Mouse (Mus musculus) heart, embryonic 13.5 days (tissue): ENCODE measurements around the gene Prdx4. TPM values are rescaled to one million over a fixed set of nuclear protein-coding genes. Genes with fewer than 3 reads are reported as not detected.
A peak's percentile ranks its signal among the peaks of the same experiment; 100 is the strongest.
"Not testable (repeated sequence)": the region's sequence is repeated elsewhere in the genome, so short reads cannot be mapped to it uniquely, and the experiment has no call there.

Experiments used
- ATAC-seq: fragments of 200-750 bp; cut with Nextera tagmentation; 2 replicates; pipeline ENCODE4 v1.8.0; 2017; ENCODE audit warnings: moderate TSS enrichment; ENCODE audit not compliant: insufficient number of reproducible peaks, low FRiP score, low TSS enrichment; ENCODE audit errors: extremely low read depth
- H3K27ac ChIP-seq: fragments of 300-500 bp; sonication (generic); replicated peaks from 2 replicates; pipeline ENCODE4 v1.5.1; 2015; ENCODE audit warnings: moderate library complexity, mild to moderate bottlenecking, inconsistent platforms
- H3K27me3 ChIP-seq: fragments of 300-500 bp; sonication (generic); replicated peaks from 2 replicates; pipeline ENCODE4 v1.6.1; 2015; ENCODE audit warnings: mild to moderate bottlenecking, inconsistent platforms
- H3K36me3 ChIP-seq: fragments of 300-500 bp; sonication (generic); 2 replicates; pipeline ENCODE4 v1.6.1; 2015; ENCODE audit warnings: mild to moderate bottlenecking, inconsistent platforms
- H3K4me1 ChIP-seq: fragments of 300-500 bp; sonication (generic); 2 replicates; pipeline ENCODE4 v1.6.1; 2015; ENCODE audit warnings: inconsistent platforms
- H3K4me2 ChIP-seq: fragments of 300-500 bp; sonication (generic); 2 replicates; pipeline ENCODE4 v1.6.1; 2015; ENCODE audit warnings: inconsistent platforms, mild to moderate bottlenecking, moderate library complexity
- H3K4me3 ChIP-seq: fragments of 300-500 bp; sonication (generic); 2 replicates; pipeline ENCODE4 v1.5.1; 2015; ENCODE audit warnings: moderate library complexity, mild to moderate bottlenecking, inconsistent platforms
- H3K9ac ChIP-seq: fragments of 300-500 bp; sonication (generic); 2 replicates; pipeline ENCODE4 v1.6.1; 2015; ENCODE audit warnings: inconsistent platforms, mild to moderate bottlenecking, moderate library complexity
- H3K9me3 ChIP-seq: fragments of 300-500 bp; sonication (generic); 2 replicates; pipeline ENCODE4 v1.6.1; 2016; ENCODE audit warnings: inconsistent platforms
- WGBS: fragments of 180-500 bp; shearing (Covaris S2); methylation state at CpG from one replicate; pipeline ENCODE4 v1.1.7; 2015; ENCODE audit warnings: mixed read lengths; 5-methylcytosine and 5-hydroxymethylcytosine counted together
- polyA plus RNA-seq: library from polyadenylated mRNA; unstranded; fragments of >200 nt; fragmentation: Nextera tagmentation; extraction: Ambion mirVana; gene quantifications from 2 replicates; pipeline ENCODE4 v1.2.1, GENCODE M21; 2015

The Prdx4 gene
- polyA plus RNA-seq, result 262 and 296 TPM in 2 replicates

DNA sequence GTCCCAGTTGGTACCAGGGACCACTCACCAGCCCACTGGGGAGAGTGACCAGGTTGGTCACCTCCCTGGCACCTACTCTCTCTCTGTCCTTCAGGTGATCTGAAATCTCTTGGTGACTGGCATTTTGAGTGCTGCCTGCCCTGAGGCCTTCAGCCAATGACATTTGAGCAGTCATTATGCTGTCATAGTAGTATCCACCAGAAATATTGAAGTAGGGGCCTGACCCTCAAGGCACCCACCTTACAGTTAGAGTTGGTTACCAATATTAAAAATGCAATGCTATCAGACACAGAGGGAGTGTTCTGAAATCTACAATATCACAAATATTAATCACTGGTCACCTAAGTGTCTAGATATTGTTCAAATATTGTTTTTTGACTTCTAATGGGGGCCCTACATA, at the start of gene Prdx4:
Gene Prdx4 (minus strand): TSS at position 101 of the 400 bp plus-strand sequence.
- no peak for ATAC-seq
- Histone ChIP-seq H3K36me3 (no peaks in the 10 kb centered on the region), H3K4me1 (no peaks in the 10 kb centered on the region), H3K4me3 (no peak within 1 kb of the TSS), H3K9ac (no peak within 1 kb of the TSS), H3K27me3 (no peaks in the 10 kb centered on the region), H3K4me2 (no peak within 1 kb of the TSS), H3K9me3 (no peaks in the 10 kb centered on the region), H3K27ac (no peak within 1 kb of the TSS)

DNA sequence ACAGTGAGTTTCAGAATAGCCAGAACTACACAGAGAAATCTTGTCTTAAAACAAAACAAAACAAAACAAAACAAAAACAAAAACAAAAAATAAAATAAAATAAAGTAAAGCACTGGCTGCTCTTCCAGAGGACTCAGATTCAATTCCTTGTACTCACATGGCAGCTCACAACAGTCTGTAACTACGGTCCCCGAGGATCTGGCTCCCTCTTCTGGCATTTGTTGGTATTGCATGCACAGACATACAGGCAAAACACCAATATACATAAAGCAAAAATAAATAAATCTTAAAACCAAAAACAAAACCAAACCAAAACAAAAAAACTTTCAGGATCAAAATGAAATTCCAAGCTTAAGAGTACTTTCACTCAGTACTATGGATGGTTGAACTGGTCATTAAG, 36.0 kb upstream of the Prdx4 start:
- WGBS, result 26% methylated on average over 2 of the region's 2 CpGs
- no peaks in the 10 kb centered on the region for H3K36me3 ChIP-seq
- no peak overlapping the region for H3K27ac ChIP-seq
- no peak overlapping the region for H3K4me2 ChIP-seq
- H3K4me3 ChIP-seq, result no peak overlapping the region
- no peaks in the 10 kb centered on the region for H3K9me3 ChIP-seq
- H3K9ac ChIP-seq, result no peak overlapping the region
- no peak for ATAC-seq
- no peaks in the 10 kb centered on the region for H3K27me3 ChIP-seq
- H3K4me1 ChIP-seq, result no peaks in the 10 kb centered on the region

DNA sequence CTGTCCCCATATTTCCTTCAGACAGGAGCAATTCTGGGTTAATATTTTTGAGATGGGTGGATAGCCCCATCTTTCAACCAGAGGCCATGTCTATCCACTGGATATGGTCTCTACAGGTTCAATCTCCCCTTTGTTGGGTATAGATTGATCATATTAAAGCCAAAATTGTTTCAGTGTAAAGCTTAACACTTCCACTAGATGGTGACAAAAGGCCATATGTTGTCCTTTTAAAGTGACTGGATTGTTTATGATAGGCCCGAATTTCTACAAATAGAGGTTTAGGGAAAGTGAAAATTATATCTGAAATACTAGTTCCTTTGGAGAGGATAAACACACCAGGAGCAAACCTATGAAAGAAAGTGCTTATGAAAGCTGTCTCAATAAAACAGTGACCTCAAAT, 34.9 kb upstream of the Prdx4 start:
- Histone ChIP-seq H3K4me1 (no peaks in the 10 kb centered on the region), H3K9ac (no peak overlapping the region), H3K9me3 (no peaks in the 10 kb centered on the region), H3K27ac (no peak overlapping the region), H3K4me3 (no peak overlapping the region), H3K36me3 (no peaks in the 10 kb centered on the region), H3K27me3 (no peaks in the 10 kb centered on the region), H3K4me2 (no peak overlapping the region)
- WGBS, result 38% methylated on average over 1 of the region's 1 CpGs
- no peak for ATAC-seq

DNA sequence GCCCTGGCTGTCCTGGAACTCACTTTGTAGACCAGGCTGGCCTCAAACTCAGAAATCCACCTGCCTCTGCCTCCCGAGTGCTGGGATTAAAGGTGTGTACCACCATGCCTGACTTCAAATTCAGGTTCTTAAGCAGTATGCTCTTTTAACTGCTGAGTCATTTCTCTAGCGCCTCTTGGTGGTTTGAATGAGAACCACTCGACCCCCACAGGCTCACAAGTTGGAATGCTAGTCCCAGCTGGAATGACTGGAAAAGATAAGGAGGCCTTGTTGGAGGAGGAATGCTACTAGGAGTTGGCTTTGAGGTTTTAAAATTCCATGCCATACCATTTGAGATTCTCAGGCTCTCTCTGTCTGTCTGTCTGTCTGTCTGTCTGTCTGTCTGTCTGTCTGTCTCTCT, 29.6 kb upstream of the Prdx4 start:
- not testable (repeated sequence) for H3K36me3 ChIP-seq, ATAC-seq, H3K4me1 ChIP-seq, H3K9me3 ChIP-seq, H3K4me2 ChIP-seq, H3K27ac ChIP-seq, H3K9ac ChIP-seq, H3K4me3 ChIP-seq, H3K27me3 ChIP-seq
- 43% methylated on average over 3 of the region's 3 CpGs for WGBS

DNA sequence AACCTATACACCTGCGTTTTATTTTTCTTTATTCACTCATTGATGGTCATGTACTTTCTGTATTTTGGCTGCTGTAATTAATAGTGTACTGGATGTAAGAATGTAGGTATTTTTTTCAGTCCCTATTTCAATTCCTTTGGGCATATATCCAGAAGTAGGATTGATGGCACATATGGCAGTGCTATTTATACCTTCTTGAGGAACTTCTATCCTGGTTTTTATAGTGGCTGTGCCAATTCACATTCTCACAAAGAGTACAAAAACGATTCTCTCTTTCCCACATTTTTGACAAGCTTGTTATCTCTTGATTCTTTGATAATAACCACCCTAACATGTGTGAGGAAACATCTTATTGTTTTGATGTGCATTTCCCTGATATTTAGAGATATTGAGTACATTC, 24.5 kb upstream of the Prdx4 start:
- no peak overlapping the region for H3K27ac ChIP-seq
- H3K9me3 ChIP-seq, result no peaks in the 10 kb centered on the region
- WGBS, result 48% methylated on average over 2 of the region's 2 CpGs
- no peaks in the 10 kb centered on the region for H3K27me3 ChIP-seq
- no peak overlapping the region for H3K9ac ChIP-seq
- H3K4me2 ChIP-seq, result no peak overlapping the region
- ATAC-seq, result no peak
- no peaks in the 10 kb centered on the region for H3K4me1 ChIP-seq
- H3K4me3 ChIP-seq, result no peak overlapping the region
- H3K36me3 ChIP-seq, result no peaks in the 10 kb centered on the region

DNA sequence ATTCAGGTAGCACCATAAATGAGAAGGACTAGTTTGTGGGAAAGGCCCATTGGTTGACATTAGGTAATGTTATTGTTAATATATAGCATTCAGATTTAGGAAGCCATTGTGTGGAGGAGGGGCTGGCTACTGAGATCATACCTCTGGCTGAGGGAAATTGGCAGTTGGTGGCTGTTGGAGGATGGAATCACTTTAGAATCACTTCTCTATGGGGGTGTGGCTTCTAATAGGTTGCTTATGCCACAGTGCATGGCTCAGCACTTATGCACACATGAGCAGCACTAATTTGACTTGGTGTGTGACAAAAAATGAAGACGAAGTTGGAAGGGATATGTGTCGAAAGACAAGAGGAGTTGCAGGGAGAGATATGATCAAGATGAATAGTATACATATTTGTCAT, 5.7 kb upstream of the Prdx4 start:
- H3K27ac ChIP-seq, result no peak overlapping the region
- H3K9me3 ChIP-seq, result no peaks in the 10 kb centered on the region
- no peaks in the 10 kb centered on the region for H3K27me3 ChIP-seq
- ATAC-seq, result no peak
- no peak overlapping the region for H3K4me2 ChIP-seq
- H3K9ac ChIP-seq, result no peak overlapping the region
- H3K4me1 ChIP-seq, result no peaks in the 10 kb centered on the region
- no peaks in the 10 kb centered on the region for H3K36me3 ChIP-seq
- 75% methylated on average over 2 of the region's 2 CpGs for WGBS
- no peak overlapping the region for H3K4me3 ChIP-seq

DNA sequence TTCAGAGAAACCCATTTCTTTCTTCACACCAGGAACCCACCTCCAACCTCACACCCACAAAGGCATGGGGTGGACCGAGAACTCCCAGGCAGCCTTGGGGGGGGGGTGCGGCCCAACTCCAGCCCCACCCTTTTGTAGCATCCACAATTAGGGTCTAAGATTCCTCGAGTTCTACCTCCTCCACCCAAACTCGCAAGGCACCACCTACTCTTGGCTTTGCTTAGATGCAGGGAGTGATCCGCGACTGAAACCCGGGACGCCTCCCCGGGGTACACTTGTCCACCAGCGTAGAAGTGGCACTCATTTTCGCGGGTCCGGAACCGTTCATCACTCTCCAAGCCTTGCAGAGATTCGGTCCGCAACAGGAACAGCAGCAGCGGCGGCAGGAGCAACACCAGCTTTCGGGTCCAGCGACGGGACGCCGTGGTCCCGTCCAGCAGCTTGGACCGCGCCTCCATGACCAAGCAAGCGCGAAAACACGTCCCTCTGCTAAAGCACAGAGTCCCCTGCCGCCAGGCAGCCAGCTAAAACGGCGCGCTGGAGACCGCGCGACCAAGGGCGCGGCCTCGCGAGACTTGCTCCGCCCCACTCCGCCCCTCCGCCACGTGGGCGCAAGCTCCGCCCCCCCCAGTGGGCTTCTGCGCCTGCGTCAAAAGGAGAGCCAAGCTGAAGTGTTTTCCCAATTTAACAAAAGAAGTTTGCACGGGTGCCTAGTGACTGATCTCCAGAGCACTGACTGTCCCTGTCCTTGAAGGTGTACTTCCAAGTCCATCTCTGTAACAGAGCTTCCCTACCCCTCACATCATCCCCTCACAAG, 2.4 kb downstream of the Prdx4 start:
- Histone ChIP-seq H3K27me3 (no peaks in the 10 kb centered on the region), H3K9me3 (no peaks in the 10 kb centered on the region), H3K4me1 (no peaks in the 10 kb centered on the region), H3K27ac (peak overlapping the region; percentile 88), H3K4me3 (peak overlapping the region; percentile 68), H3K9ac (peak overlapping the region; percentile 83), H3K36me3 (peaks cover 3% of the 10 kb centered on the region; the same call in 1 of the 2 replicates), H3K4me2 (peak overlapping the region; percentile 63)
- peak; percentile 96 for ATAC-seq
- 8% methylated on average over 49 of the region's 49 CpGs for WGBS

DNA sequence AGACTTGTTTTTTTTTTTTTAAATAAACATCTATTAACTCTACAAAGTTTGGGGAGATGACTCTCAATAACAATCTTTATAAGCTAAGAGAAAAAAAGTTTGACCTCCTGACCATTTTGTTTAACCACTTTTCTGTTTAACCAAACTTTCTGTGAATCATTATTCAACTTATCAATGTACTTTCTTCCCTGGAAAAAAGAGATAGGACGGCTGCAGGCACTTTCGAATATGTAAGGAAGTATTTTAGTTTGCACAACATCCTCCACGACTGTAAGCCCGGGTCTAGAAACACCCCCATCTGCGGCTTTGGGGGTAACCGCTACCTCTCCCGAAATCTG, 3.0 kb downstream of the Prdx4 start:
- Histone ChIP-seq H3K4me3 (peak overlapping the region; percentile 68), H3K4me1 (no peaks in the 10 kb centered on the region), H3K27ac (peak overlapping the region; percentile 88), H3K36me3 (peaks cover 9% of the 10 kb centered on the region), H3K9me3 (no peaks in the 10 kb centered on the region), H3K4me2 (peak overlapping the region; percentile 63), H3K27me3 (no peaks in the 10 kb centered on the region), H3K9ac (peak overlapping the region; percentile 83)
- WGBS, result 16% methylated on average over 7 of the region's 7 CpGs
- ATAC-seq, result no peak

DNA sequence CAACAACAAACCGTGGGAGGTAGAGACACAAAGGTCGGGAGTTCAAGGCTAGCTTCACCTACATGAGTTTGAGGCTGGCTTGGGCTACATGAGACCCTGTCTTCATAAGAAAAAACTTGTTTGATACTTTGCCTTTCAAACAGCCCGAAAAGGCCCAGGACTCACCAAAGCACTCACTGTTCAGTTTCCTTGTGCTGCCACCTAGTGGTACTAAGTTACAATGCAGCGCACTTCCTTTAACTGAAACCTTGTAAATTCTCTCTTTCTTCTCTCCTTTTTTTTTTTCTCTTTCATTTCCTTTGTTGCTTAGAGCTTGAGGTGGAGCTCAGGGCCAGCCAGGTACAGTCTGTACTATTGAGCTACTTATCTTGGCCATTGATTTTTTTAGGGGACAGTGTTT, 22.5 kb downstream of the Prdx4 start:
- Histone ChIP-seq H3K4me1 (no peaks in the 10 kb centered on the region), H3K4me2 (no peak overlapping the region), H3K4me3 (no peak overlapping the region), H3K27me3 (no peaks in the 10 kb centered on the region), H3K27ac (no peak overlapping the region), H3K9ac (no peak overlapping the region), H3K36me3 (peaks cover 3% of the 10 kb centered on the region; the same call in 1 of the 2 replicates), H3K9me3 (no peaks in the 10 kb centered on the region)
- 42% methylated on average over 4 of the region's 4 CpGs for WGBS
- ATAC-seq, result no peak

DNA sequence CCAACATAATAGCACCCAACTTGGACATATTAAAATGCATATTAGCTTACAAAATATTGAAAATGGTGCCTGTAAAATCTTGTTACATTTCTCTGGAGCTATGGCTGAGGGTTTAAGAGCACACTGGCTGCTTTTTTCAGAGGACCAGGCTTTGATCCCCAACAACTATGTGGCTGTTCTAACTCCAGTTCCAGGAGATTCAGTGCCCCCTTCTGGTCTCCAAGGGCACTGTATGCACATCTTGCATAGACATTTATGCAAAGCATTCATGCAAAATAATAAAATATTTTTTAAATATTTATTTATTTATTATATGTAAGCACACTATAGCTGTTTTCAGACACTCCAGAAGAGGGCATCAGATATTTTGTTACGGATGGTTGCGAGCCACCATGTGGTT, 34.2 kb downstream of the Prdx4 start:
- WGBS, result 97% methylated on average over 2 of the region's 2 CpGs
- no peak for ATAC-seq
- Histone ChIP-seq H3K4me3 (no peak overlapping the region), H3K27ac (no peak overlapping the region), H3K4me1 (no peaks in the 10 kb centered on the region), H3K27me3 (no peaks in the 10 kb centered on the region), H3K4me2 (no peak overlapping the region), H3K9me3 (no peaks in the 10 kb centered on the region), H3K9ac (no peak overlapping the region), H3K36me3 (peaks cover 8% of the 10 kb centered on the region; the same call in 1 of the 2 replicates)

DNA sequence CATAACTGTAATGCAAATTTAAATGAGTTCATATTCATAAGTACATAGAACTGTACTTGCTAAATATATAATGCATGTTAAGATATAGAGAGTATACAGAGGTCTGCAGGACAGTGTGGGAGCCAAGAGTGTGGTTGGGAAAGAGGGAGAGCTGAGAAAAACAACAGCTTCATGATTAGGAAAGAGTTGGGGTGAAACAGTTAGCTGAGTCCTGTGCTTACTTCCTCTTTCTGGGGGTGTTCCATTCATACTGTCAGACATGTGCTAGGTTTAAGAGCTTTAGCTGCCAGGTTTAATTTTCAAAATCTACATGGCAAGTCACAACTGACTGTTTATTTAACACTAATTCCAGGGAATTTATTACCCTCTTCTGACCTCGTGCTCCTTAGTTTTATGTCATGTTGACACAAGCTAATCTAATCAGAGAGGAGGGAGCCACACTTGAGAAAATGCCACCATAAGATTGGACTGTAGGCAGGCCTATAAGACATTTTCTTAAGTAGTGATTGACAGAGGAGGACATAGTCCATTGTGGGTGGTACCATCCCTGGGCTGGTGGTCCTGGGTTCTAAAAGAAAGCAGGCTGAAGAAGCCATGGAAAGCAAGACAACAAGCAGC, 60.0 kb downstream of the Prdx4 start:
- no peak for ATAC-seq
- Histone ChIP-seq H3K4me3 (no peak overlapping the region), H3K4me1 (no peaks in the 10 kb centered on the region), H3K9ac (no peak overlapping the region), H3K27me3 (no peaks in the 10 kb centered on the region), H3K36me3 (peaks cover 19% of the 10 kb centered on the region), H3K27ac (no peak overlapping the region), H3K9me3 (no peaks in the 10 kb centered on the region), H3K4me2 (no peak overlapping the region)
- WGBS, result 28% methylated on average over 1 of the region's 1 CpGs

DNA sequence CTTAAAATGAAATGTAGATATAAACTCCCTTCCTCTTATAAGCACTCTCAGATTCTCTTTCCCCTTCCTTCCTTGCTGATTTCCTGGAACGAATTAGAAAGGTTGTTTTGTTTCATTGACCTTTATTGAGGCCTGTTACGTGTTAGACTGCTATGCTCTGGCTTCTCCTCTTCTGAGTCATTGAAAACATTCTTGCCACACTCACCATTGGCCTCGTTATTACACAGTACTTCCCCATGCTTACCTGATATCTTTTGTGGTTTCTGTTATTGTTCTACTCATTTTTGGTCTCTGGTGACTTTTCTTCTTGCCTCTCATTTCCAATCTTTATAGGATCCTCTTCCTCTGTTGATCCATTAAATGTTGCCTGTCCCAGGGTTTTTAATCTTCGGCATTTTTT, 62.1 kb downstream of the Prdx4 start:
- H3K4me3 ChIP-seq, result no peak overlapping the region
- H3K27ac ChIP-seq, result no peak overlapping the region
- H3K27me3 ChIP-seq, result no peaks in the 10 kb centered on the region
- WGBS, result 79% methylated on average over 4 of the region's 4 CpGs
- no peaks in the 10 kb centered on the region for H3K4me1 ChIP-seq
- H3K4me2 ChIP-seq, result no peak overlapping the region
- no peak for ATAC-seq
- H3K9ac ChIP-seq, result no peak overlapping the region
- H3K9me3 ChIP-seq, result no peaks in the 10 kb centered on the region
- H3K36me3 ChIP-seq, result peaks cover 34% of the 10 kb centered on the region
